Mouse (Mus musculus) hindbrain, embryonic 10.5 days (tissue): Measurements from ENCODE around the gene Abhd6. TPM values are rescaled to one million over a fixed set of nuclear protein-coding genes. Genes with fewer than 3 reads are reported as not detected.

Source experiments
- DNase-seq: peaks from one replicate; pipeline ENCODE4 v3.0.0-alpha.2; 2017; ENCODE audit warnings: low spot score
- H3K27ac ChIP-seq: fragments of 300-500 bp; sonication (generic); 2 replicates; pipeline ENCODE4 v1.5.1; 2016; ENCODE audit warnings: mild to moderate bottlenecking, moderate library complexity
- H3K27me3 ChIP-seq: fragments of 300-500 bp; sonication (generic); 2 replicates; pipeline ENCODE4 v1.6.1; 2016; ENCODE audit warnings: mild to moderate bottlenecking; ENCODE audit not compliant: poor library complexity, insufficient read depth, severe bottlenecking
- H3K36me3 ChIP-seq: fragments of 300-500 bp; sonication (generic); 2 replicates; pipeline ENCODE4 v1.6.1; 2016; ENCODE audit warnings: mild to moderate bottlenecking, moderate library complexity
- H3K4me1 ChIP-seq: fragments of 300-500 bp; sonication (generic); replicated peaks from 2 replicates; pipeline ENCODE4 v1.6.1; 2016; ENCODE audit warnings: mild to moderate bottlenecking
- H3K4me3 ChIP-seq: fragments of 300-500 bp; sonication (generic); 2 replicates; pipeline ENCODE4 v1.5.1; 2016; ENCODE audit warnings: mild to moderate bottlenecking, moderate library complexity
- H3K9me3 ChIP-seq: fragments of 300-500 bp; sonication (generic); 2 replicates; pipeline ENCODE4 v1.6.1; 2016; ENCODE audit warnings: mild to moderate bottlenecking, moderate library complexity
- WGBS: fragments of 180-500 bp; shearing (Covaris S2); methylation state at CpG from one replicate; pipeline ENCODE4 v1.1.7; 2016; 5-methylcytosine and 5-hydroxymethylcytosine counted together
- polyA plus RNA-seq: library from polyadenylated mRNA; unstranded; fragments of >200 nt; fragmentation: Nextera tagmentation; extraction: Ambion mirVana; gene quantifications from 2 replicates; pipeline ENCODE4 v1.2.1, GENCODE M21; 2016

Gene Abhd6
- polyA plus RNA-seq: 14.8 and 15.1 TPM in 2 replicates

GRCm38 (mm10) chr14:8002432-8003092 is at the start of gene Abhd6:
TSS of gene Abhd6 (plus strand) at chr14:8002902.
- WGBS: 2% methylated on average over 38 of the region's 38 CpGs
- Histone ChIP-seq H3K27ac (peak within 1 kb of the TSS; percentile 73), H3K27me3 (peaks cover 53% of the 10 kb centered on the region), H3K4me3 (peak within 1 kb of the TSS; percentile 59), H3K4me1 (peaks cover 28% of the 10 kb centered on the region), H3K36me3 (no peaks in the 10 kb centered on the region), H3K9me3 (no peaks in the 10 kb centered on the region)
- peak; percentile 89 for DNase-seq

- H3K4me3 ChIP-seq: no peak overlapping the region
- H3K27ac ChIP-seq: peak overlapping the region; percentile 68
- peaks cover 28% of the 10 kb centered on the region for H3K4me1 ChIP-seq
- no peaks in the 10 kb centered on the region for H3K9me3 ChIP-seq
- H3K27me3 ChIP-seq: no peaks in the 10 kb centered on the region
- peaks cover 25% of the 10 kb centered on the region for H3K36me3 ChIP-seq
- DNase-seq: no peak
- WGBS: 32% methylated on average over 6 of the region's 6 CpGs
Observed at GRCm38 (mm10) chr14:7954071-7954471, 48.6 kb upstream of the Abhd6 start.

- no peaks in the 10 kb centered on the region for H3K27me3 ChIP-seq
- no peak overlapping the region for H3K27ac ChIP-seq
- H3K9me3 ChIP-seq: no peaks in the 10 kb centered on the region
- no peak overlapping the region for H3K4me3 ChIP-seq
- WGBS: 92% methylated on average over 10 of the region's 10 CpGs
- peaks cover 28% of the 10 kb centered on the region for H3K4me1 ChIP-seq
- H3K36me3 ChIP-seq: peaks cover 1% of the 10 kb centered on the region
- no peak for DNase-seq
Observed at GRCm38 (mm10) chr14:7956427-7956826, 46.3 kb upstream of the Abhd6 start.

GRCm38 (mm10) chr14:7957049-7957448 is 45.7 kb upstream of the Abhd6 start, which contains the start of gene Gm45521:
TSS of gene Gm45521 (plus strand) at chr14:7957288.
- Histone ChIP-seq H3K4me1 (peaks cover 28% of the 10 kb centered on the region), H3K27ac (peak within 1 kb of the TSS; percentile 54; the same call in 1 of the 2 replicates), H3K27me3 (no peaks in the 10 kb centered on the region), H3K4me3 (no peak within 1 kb of the TSS), H3K36me3 (no peaks in the 10 kb centered on the region), H3K9me3 (no peaks in the 10 kb centered on the region)
- WGBS: 49% methylated on average over 9 of the region's 9 CpGs
- DNase-seq: peak; percentile 52

GRCm38 (mm10) chr14:7960616-7961015 is 42.1 kb upstream of the Abhd6 start:
- no peak overlapping the region for H3K4me3 ChIP-seq
- 51% methylated on average over 11 of the region's 11 CpGs for WGBS
- H3K9me3 ChIP-seq: no peaks in the 10 kb centered on the region

GRCm38 (mm10) chr14:7961714-7962113 is 41.0 kb upstream of the Abhd6 start:
- 87% methylated on average over 5 of the region's 5 CpGs for WGBS
- H3K9me3 ChIP-seq: no peaks in the 10 kb centered on the region
- H3K27me3 ChIP-seq: no peaks in the 10 kb centered on the region
- H3K4me3 ChIP-seq: no peak overlapping the region
- H3K36me3 ChIP-seq: no peaks in the 10 kb centered on the region
- no peak for DNase-seq
- H3K4me1 ChIP-seq: peaks cover 9% of the 10 kb centered on the region
- no peak overlapping the region for H3K27ac ChIP-seq

More at GRCm38 (mm10) chr14:7960616-7961015, 42.1 kb upstream of the Abhd6 start:
- Histone ChIP-seq H3K27ac (no peak overlapping the region), H3K36me3 (no peaks in the 10 kb centered on the region), H3K27me3 (no peaks in the 10 kb centered on the region), H3K4me1 (peaks cover 11% of the 10 kb centered on the region)
- DNase-seq: peak; percentile 35

GRCm38 (mm10) chr14:7962626-7963025 is 40.1 kb upstream of the Abhd6 start:
- Histone ChIP-seq H3K27ac (no peak overlapping the region), H3K4me3 (no peak overlapping the region), H3K36me3 (no peaks in the 10 kb centered on the region), H3K9me3 (no peaks in the 10 kb centered on the region), H3K4me1 (no peaks in the 10 kb centered on the region), H3K27me3 (no peaks in the 10 kb centered on the region; the same call in 1 of the 2 replicates)
- WGBS: 83% methylated on average over 2 of the region's 2 CpGs
- DNase-seq: no peak

- Histone ChIP-seq H3K4me1 (no peaks in the 10 kb centered on the region), H3K27me3 (no peaks in the 10 kb centered on the region; the same call in 1 of the 2 replicates), H3K36me3 (no peaks in the 10 kb centered on the region), H3K4me3 (no peak overlapping the region), H3K27ac (no peak overlapping the region), H3K9me3 (no peaks in the 10 kb centered on the region)
- 63% methylated on average over 7 of the region's 7 CpGs for whole genome bisulfite sequencing
- no peak for DNase-seq
Observed at GRCm38 (mm10) chr14:7963160-7963559, 39.5 kb upstream of the Abhd6 start.

GRCm38 (mm10) chr14:7964219-7964889 is 38.3 kb upstream of the Abhd6 start:
- DNase-seq: peak; percentile 68
- Histone ChIP-seq H3K4me3 (no peak overlapping the region), H3K36me3 (no peaks in the 10 kb centered on the region), H3K9me3 (no peaks in the 10 kb centered on the region), H3K27me3 (no peaks in the 10 kb centered on the region; the same call in 1 of the 2 replicates), H3K27ac (no peak overlapping the region), H3K4me1 (no peaks in the 10 kb centered on the region)
- 53% methylated on average over 11 of the region's 11 CpGs for WGBS

- H3K27me3 ChIP-seq: no peaks in the 10 kb centered on the region; the same call in 1 of the 2 replicates
- whole genome bisulfite sequencing: 70% methylated on average over 10 of the region's 10 CpGs
- no peak overlapping the region for H3K4me3 ChIP-seq
- no peak for DNase-seq
- no peak overlapping the region for H3K27ac ChIP-seq
- H3K4me1 ChIP-seq: no peaks in the 10 kb centered on the region
- H3K36me3 ChIP-seq: no peaks in the 10 kb centered on the region
- no peaks in the 10 kb centered on the region for H3K9me3 ChIP-seq
Observed at GRCm38 (mm10) chr14:7971889-7972493, 30.7 kb upstream of the Abhd6 start.

GRCm38 (mm10) chr14:7974643-7975042 is 28.1 kb upstream of the Abhd6 start:
- DNase-seq: no peak
- Histone ChIP-seq H3K9me3 (no peaks in the 10 kb centered on the region), H3K36me3 (no peaks in the 10 kb centered on the region), H3K27ac (no peak overlapping the region), H3K27me3 (no peaks in the 10 kb centered on the region), H3K4me1 (no peaks in the 10 kb centered on the region), H3K4me3 (no peak overlapping the region)
- WGBS: 89% methylated on average over 1 of the region's 1 CpGs

GRCm38 (mm10) chr14:7975177-7975576 is 27.5 kb upstream of the Abhd6 start:
- H3K9me3 ChIP-seq: no peaks in the 10 kb centered on the region
- no peak overlapping the region for H3K27ac ChIP-seq
- H3K4me3 ChIP-seq: no peak overlapping the region
- H3K27me3 ChIP-seq: no peaks in the 10 kb centered on the region
- DNase-seq: no peak
- WGBS: 88% methylated on average over 6 of the region's 6 CpGs
- H3K36me3 ChIP-seq: no peaks in the 10 kb centered on the region
- no peaks in the 10 kb centered on the region for H3K4me1 ChIP-seq

- H3K27ac ChIP-seq: no peak overlapping the region
Observed at GRCm38 (mm10) chr14:7977471-7977870, 25.2 kb upstream of the Abhd6 start.

More at GRCm38 (mm10) chr14:7977471-7977870, 25.2 kb upstream of the Abhd6 start:
- Histone ChIP-seq H3K4me3 (no peak overlapping the region), H3K9me3 (no peaks in the 10 kb centered on the region), H3K36me3 (no peaks in the 10 kb centered on the region), H3K27me3 (no peaks in the 10 kb centered on the region), H3K4me1 (no peaks in the 10 kb centered on the region)
- DNase-seq: no peak
- WGBS: 93% methylated on average over 1 of the region's 1 CpGs
